Mouse (Mus musculus): ENCODE measurements around the gene Asb7. TPM values are rescaled to one million over a fixed set of nuclear protein-coding genes. Genes with fewer than 3 reads are reported as not detected.

Asb7 gene
- 10 to 100 TPM; 12.8 to 13.7 TPM for total RNA-seq (2021)
- long read RNA-seq, experiment 1, full-length matches to known transcripts, result 2 of 3 reads
- long read RNA-seq, experiment 1, partial matches to known transcripts, result 0 of 3 reads
- long read RNA-seq, experiment 1, other reads (novel, unspliced or antisense), result 1 of 3 reads
- long read RNA-seq, experiment 2, full-length matches to known transcripts, result 6 of 16 reads
- long read RNA-seq, experiment 2, partial matches to known transcripts, result 4 of 16 reads
- long read RNA-seq, experiment 2, other reads (novel, unspliced or antisense), result 6 of 16 reads

GRCm38 (mm10) chr7:66689294-66689619 lies at the start of gene Asb7:
Asb7 (minus strand) TSS chr7:66689596.
- DNase-seq (ENCODE audit: low spot score in 2 of 2), result no peak

DNA sequence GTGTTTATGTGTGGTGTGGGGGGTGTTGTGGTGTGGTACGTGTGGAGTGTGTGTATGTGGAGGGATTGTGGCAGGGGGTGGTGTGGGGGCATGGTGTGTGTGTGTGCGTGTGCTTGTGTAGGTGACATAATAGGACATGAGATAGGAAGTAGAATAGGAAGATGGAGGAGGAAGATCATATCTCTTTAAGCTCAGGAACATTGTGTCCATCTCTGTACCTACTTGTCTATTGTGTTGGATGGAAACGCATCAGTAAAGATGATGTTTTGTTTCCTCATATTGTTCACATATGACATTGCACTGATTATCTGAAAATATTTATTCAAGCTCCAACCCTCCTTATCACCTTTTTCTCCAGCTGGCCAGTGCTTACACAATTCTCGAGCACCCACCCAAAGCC lies 48.0 kb upstream of the Asb7 start:
- DNase-seq (ENCODE audit: low spot score in 2 of 2), result no peak

GRCm38 (mm10) chr7:66734993-66735392 lies 45.6 kb upstream of the Asb7 start:
- no peak for DNase-seq (ENCODE audit: low spot score in 2 of 2)

- no peak for DNase-seq (ENCODE audit: low spot score in 2 of 2)
Measured at GRCm38 (mm10) chr7:66734466-66734865, 45.1 kb upstream of the Asb7 start.

DNA sequence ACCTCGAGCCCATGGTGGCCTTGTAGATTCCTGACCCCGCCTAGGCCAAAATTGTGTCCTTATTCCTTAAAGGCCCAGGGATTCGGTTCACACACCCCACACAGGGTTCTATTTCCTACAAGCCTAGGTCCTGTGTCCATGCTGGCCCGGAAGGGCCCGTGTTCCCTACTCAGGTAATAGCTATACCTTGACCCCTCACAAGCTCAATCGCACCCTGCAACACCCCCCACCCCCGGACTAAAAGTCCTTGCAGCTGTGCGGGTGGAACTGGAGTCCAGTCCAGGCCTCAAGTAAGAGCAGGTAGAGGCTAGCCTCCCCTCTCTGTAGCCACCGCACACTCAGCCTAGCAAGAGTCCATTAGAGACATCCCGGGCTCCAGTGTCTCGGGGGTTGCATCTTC lies 44.5 kb upstream of the Asb7 start:
- DNase-seq (ENCODE audit: low spot score in 2 of 2), result no peak

- DNase-seq (ENCODE audit: low spot score in 2 of 2), result no peak
Measured at GRCm38 (mm10) chr7:66733431-66733830, 44.0 kb upstream of the Asb7 start.

DNA sequence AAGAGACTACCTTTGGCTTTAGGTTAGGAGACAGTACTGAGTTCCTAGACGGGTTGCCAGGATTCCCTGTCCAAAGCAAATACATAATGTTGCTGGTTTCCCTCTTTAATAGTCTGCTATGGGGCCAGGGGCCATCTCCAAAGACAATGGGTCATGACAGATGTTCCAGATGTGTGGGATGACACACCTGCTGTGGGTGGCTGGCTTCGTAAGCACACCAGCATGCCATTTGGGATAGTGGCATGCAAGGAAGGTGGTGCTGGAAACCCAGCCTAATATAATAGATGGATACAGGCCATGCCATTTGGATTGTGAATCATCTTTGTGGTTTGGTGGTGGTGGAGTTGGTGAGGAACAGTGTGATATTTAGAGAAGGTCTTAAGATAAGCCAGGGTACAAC lies 39.8 kb upstream of the Asb7 start:
- no peak for DNase-seq (ENCODE audit: low spot score in 2 of 2)

DNA sequence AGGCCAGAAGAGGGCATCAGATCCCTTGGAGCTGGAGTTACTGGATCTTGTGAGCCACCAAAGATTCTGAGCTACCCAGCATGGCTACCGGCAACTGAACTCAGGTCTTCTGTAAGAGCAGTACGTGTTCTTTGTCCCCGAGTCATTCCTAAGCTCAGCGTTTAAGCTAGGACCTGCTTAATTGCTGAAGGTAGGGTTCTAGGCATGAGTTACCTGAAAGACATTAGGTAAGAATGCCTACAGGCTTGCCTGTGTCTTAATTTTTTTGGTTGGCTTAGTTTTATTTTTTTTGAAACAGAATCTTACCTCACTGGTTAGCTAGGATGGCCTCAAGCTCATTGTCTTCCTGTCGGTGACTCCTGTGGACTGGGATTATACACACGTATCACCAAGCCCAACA lies 38.7 kb upstream of the Asb7 start:
- DNase-seq (ENCODE audit: low spot score in 2 of 2), result no peak

DNA sequence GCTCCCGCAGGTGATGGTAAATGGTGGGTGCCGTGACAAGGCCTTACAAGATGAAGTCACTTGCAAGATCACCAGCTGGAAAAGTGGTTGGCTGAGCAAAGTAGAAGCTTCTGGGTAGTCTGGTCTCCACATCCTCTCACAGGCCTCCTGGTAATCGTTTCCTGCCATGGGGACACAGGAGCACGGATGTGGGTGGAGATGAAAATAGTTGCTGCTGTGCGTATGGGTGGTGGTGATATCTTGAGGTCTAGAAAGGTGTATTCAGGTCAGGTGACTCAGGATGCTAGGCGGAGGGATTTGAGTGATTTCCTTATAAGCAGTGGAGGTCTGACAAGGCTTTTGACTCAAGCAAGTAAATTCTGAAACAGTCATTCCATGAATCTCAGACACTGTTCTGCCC lies 35.6 kb upstream of the Asb7 start:
- DNase-seq (ENCODE audit: low spot score in 2 of 2), result no peak

DNA sequence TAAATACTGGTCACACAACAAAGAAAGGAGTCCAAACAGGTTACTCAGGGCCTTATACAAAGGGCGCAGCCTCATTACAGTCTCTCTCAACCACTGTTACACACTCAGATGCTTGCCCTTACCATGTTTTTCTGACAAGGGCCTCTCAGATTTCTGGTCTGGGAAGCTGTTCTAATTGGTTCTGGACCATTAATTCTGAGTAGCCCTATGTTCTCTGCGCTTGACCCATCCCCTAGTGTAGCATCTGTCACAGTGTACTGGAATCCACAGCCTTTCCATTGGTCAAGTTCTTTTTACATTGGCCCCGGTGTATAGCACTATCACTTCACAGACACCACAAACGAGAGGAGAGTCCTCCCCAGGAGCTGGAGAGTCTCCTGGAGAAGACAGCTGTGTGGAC lies 35.1 kb upstream of the Asb7 start:
- DNase-seq (ENCODE audit: low spot score in 2 of 2), result no peak

- DNase-seq (ENCODE audit: low spot score in 2 of 2), result no peak
Measured at GRCm38 (mm10) chr7:66711166-66711565, 21.8 kb upstream of the Asb7 start.

DNA sequence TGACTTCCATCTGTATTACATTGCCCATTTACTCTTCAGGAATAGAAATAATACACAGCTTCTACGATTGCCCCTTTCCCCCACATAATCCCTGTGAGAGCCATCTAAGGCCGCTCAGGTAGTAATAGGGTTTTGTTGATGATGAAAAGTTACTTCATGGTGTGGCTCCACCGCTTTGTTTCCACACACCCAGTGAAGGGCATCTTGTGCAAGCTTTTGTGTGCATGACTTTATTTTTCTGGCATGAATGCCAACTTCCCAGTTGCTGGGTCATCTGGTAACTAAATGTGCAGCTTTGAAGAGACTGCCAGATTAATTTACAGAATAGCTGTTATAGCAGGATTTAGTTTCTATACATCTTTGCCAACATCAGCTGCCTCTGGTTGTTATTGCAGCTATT lies 15.2 kb upstream of the Asb7 start:
- no peak for DNase-seq (ENCODE audit: low spot score in 2 of 2)

- DNase-seq (ENCODE audit: low spot score in 2 of 2), result no peak
Measured at GRCm38 (mm10) chr7:66702721-66703120, 13.3 kb upstream of the Asb7 start.

DNA sequence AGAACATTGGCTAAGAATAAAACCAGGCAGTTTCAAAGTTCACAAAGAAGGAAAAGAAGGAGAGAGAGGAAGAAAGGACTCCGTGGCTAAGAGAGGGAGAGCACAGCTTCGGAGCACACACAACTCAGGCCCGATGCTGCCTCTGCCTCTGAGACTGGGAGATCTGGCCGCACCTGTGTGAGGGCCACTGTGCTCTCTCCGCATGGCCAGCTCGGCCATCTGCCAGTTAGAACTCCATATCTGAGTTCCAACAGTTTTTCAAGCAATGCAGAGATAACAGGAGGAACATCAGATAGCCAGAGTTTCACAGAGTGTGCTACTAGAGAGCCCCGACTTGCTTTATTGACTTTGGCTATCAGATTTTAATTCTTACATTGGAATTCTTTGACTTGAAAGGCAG lies 5.1 kb upstream of the Asb7 start:
- DNase-seq (ENCODE audit: low spot score in 2 of 2), result no peak

- peak; percentile 83 to 88 for DNase-seq (ENCODE audit: low spot score in 2 of 2)
Measured at GRCm38 (mm10) chr7:66689620-66690360, 394 bp upstream of the Asb7 start, which contains the start of gene Lins1. Lins1 (plus strand) TSS chr7:66689889.

DNA sequence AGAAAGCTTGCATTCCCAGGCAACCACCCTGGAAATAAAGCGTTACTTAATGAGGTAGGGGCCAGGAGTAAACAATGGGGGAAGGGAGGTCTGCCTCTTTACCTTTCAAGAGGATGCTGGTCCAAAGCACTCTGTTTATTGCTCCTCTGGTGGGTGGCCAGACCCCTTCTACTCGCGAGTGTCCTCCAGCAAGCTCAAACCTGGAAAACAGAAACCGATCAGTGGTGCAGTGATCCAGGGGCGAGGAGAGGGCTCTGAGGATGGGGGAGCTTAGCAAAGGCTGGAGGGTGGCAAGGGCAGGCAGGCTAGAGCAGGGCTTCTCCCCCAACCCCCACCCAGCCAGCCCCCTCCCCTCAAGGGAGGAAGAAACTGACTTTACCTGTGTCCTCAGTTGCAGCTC lies 675 bp downstream of the Asb7 start:
- DNase-seq (ENCODE audit: low spot score in 2 of 2), result peak in 1 of 2 experiments; percentile 26

- DNase-seq (ENCODE audit: low spot score in 2 of 2), result no peak
Measured at GRCm38 (mm10) chr7:66682119-66682863, 7.1 kb downstream of the Asb7 start.

GRCm38 (mm10) chr7:66675800-66676199 lies 13.6 kb downstream of the Asb7 start:
- DNase-seq (ENCODE audit: low spot score in 2 of 2), result no peak

DNA sequence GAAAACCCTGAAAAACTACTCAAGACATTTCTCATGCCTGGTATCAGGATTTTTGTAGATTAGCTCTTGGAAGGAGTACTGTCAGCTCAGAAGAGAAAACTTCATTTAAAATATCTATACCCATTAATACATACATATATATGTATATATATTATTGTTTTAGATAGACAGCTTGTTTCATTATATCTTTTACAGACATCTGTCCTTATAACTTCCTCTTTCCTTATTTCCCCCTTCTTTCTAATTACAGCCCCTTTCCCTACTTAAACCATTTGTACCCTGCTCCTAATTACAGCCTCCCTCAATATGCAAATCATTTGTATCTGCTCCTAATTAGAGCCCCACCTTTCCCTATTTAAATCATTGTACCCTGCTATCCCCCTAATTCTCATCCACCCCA lies 22.3 kb downstream of the Asb7 start:
- DNase-seq (ENCODE audit: low spot score in 2 of 2), result no peak

DNA sequence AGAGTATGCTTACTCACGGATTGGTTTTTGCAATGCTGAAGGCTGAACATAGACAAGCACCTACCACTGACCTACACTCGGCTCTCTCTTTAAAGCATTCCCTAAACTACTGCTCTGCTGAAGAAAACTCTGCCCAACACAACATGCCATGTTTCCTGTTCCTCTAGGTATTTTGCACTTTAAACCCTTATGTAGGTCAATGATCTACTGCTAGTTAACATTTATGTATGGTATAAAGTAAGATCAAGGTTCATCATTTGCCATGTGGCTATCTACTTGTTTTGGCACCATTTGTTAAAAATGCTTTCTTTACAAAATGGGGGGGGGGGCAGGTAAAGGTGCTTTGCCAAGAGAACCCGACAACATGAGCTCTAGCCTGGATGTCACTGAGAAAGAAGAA lies 25.8 kb downstream of the Asb7 start:
- DNase-seq (ENCODE audit: low spot score in 2 of 2), result no peak

- DNase-seq (ENCODE audit: low spot score in 2 of 2), result peak; percentile 65 to 80
Measured at GRCm38 (mm10) chr7:66661572-66661971, 27.8 kb downstream of the Asb7 start.

DNA sequence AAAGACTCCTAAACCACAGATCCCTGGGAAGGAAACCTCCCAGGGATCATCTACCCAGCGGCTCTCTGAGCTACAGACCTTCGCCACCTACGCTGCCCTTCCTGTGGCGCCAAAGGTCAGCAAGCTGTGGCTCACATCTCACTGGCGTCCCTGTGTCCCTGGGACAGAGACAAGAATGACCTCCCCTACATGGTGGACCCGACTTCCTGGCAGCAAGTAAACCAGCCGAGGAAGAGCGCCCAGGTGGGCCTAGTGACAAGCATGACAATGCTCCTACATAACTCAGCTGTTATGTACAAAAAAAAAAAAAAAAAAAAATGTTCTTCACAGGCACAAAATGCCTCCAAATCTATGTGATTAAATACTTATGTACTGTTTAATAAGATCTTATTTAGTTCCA lies 28.4 kb downstream of the Asb7 start:
- no peak for DNase-seq (ENCODE audit: low spot score in 2 of 2)

Data from adrenal gland, adult 18-20 months (tissue).